Mouse (Mus musculus): ENCODE results near the gene Rab8a.
A peak's percentile ranks its signal among the peaks of the same experiment; 100 is the strongest.
"Not testable (repeated sequence)": the region's sequence is repeated elsewhere in the genome, so short reads cannot be mapped to it uniquely, and the experiment has no call there.

The Rab8a gene

GRCm38 (mm10) chr8:72160707-72161697 is at the start of gene Rab8a:
TSS of gene Rab8a (plus strand) at chr8:72161200.
- DNase-seq, result peak; percentile 100

GRCm38 (mm10) chr8:72112486-72112885 is 48.5 kb upstream of the Rab8a start:
- no peak for DNase-seq

- DNase-seq, result no peak
These were observed 45.8 kb upstream of the Rab8a start for GRCm38 (mm10) chr8:72115202-72115601.

- no peak for DNase-seq
These were observed 42.4 kb upstream of the Rab8a start for GRCm38 (mm10) chr8:72118616-72119015.

GRCm38 (mm10) chr8:72121486-72121885 is 39.5 kb upstream of the Rab8a start:
- DNase-seq, result not testable (repeated sequence)

GRCm38 (mm10) chr8:72121997-72122396 is 39.0 kb upstream of the Rab8a start:
- no peak for DNase-seq

GRCm38 (mm10) chr8:72127834-72128233 is 33.2 kb upstream of the Rab8a start:
- no peak for DNase-seq

GRCm38 (mm10) chr8:72131251-72131650 is 29.7 kb upstream of the Rab8a start:
- no peak for DNase-seq

- DNase-seq, result no peak
These were observed 29.1 kb upstream of the Rab8a start for GRCm38 (mm10) chr8:72131901-72132300.

- no peak for DNase-seq
These were observed 28.6 kb upstream of the Rab8a start for GRCm38 (mm10) chr8:72132417-72132816.

- DNase-seq, result no peak
These were observed 28.1 kb upstream of the Rab8a start for GRCm38 (mm10) chr8:72132891-72133290.

GRCm38 (mm10) chr8:72133507-72133906 is 27.5 kb upstream of the Rab8a start:
- no peak for DNase-seq

- peak; percentile 33 for DNase-seq
These were observed 26.1 kb upstream of the Rab8a start, which contains the start of gene Tpm4 for GRCm38 (mm10) chr8:72134756-72135445. TSS of gene Tpm4 (plus strand) at chr8:72134975.

GRCm38 (mm10) chr8:72135446-72136301 is 25.3 kb upstream of the Rab8a start:
- no peak for DNase-seq

- no peak for DNase-seq
These were observed 24.6 kb upstream of the Rab8a start for GRCm38 (mm10) chr8:72136302-72136978.

- DNase-seq, result no peak
These were observed 23.6 kb upstream of the Rab8a start for GRCm38 (mm10) chr8:72137431-72137830.

- no peak for DNase-seq
These were observed 22.5 kb upstream of the Rab8a start for GRCm38 (mm10) chr8:72138456-72138855.

GRCm38 (mm10) chr8:72143256-72143824 is 17.7 kb upstream of the Rab8a start:
- no peak for DNase-seq

GRCm38 (mm10) chr8:72144345-72144975 is 16.5 kb upstream of the Rab8a start:
- no peak for DNase-seq

- DNase-seq, result no peak
These were observed 15.5 kb upstream of the Rab8a start for GRCm38 (mm10) chr8:72145511-72145910.

GRCm38 (mm10) chr8:72146056-72146455 is 14.9 kb upstream of the Rab8a start:
- no peak for DNase-seq

Data from layer of hippocampus, adult 9-11 months (tissue).